Mouse (Mus musculus) limb, embryonic 10.5 days (tissue): ENCODE measurements around the gene Trpd52l3. TPM values are rescaled to one million over a fixed set of nuclear protein-coding genes. Genes with fewer than 3 reads are reported as not detected.

Experiments
- DNase-seq: peaks from one replicate; pipeline ENCODE4 v3.0.0-alpha.2; 2017; ENCODE audit warnings: low spot score
- H3K27ac ChIP-seq: fragments of 300-500 bp; sonication (generic); 2 replicates; pipeline ENCODE4 v1.5.1; 2016; ENCODE audit warnings: mild to moderate bottlenecking
- H3K27me3 ChIP-seq: fragments of 300-500 bp; sonication (generic); 2 replicates; pipeline ENCODE4 v1.6.1; 2016; ENCODE audit warnings: low read depth, mild to moderate bottlenecking; ENCODE audit not compliant: poor library complexity, severe bottlenecking
- H3K36me3 ChIP-seq: fragments of 300-500 bp; sonication (generic); 2 replicates; pipeline ENCODE4 v1.6.1; 2016; ENCODE audit warnings: mild to moderate bottlenecking, moderate library complexity
- H3K4me1 ChIP-seq: fragments of 300-500 bp; sonication (generic); 2 replicates; pipeline ENCODE4 v1.6.1; 2016
- H3K4me3 ChIP-seq: fragments of 300-500 bp; sonication (generic); 2 replicates; pipeline ENCODE4 v1.5.1; 2016; ENCODE audit warnings: mild to moderate bottlenecking, moderate library complexity
- H3K9me3 ChIP-seq: fragments of 300-500 bp; sonication (generic); replicated peaks from 2 replicates; pipeline ENCODE4 v1.6.1; 2016; ENCODE audit warnings: mild to moderate bottlenecking
- WGBS: fragments of 180-500 bp; shearing (Covaris S2); methylation state at CpG from one replicate; pipeline ENCODE4 v1.1.7; 2016; 5-methylcytosine and 5-hydroxymethylcytosine counted together
- polyA plus RNA-seq: library from polyadenylated mRNA; unstranded; fragments of >200 nt; fragmentation: Nextera tagmentation; extraction: Ambion mirVana; gene quantifications from 2 replicates; pipeline ENCODE4 v1.2.1, GENCODE M21; 2016

The Trpd52l3 gene
- not detected in 2 replicates for polyA plus RNA-seq

DNA sequence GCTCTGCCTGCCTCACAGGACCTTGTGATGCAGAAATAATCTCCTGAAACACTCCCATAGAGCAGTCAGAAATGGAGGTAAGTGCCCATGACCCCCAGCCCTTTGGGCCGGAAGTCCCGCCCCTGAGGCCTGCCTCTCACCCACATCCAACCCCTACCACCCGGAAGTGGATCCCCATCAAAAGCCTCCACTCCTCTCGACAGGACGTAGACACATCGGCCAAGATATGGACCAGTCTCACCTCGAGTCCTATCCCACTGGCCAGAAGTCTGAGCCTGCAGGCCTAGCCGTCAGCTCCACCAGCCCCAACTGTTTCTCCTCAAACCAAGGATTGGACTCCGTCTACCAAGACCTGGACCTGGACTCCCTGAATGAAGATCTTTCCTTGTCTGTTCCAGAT, at the start of gene Trpd52l3:
TSS of gene Trpd52l3 (plus strand) at position 170 of the 400 bp plus-strand sequence.
- no peak within 1 kb of the TSS for H3K27ac ChIP-seq
- DNase-seq, result no peak
- WGBS, result 97% methylated on average over 9 of the region's 9 CpGs

GRCm38 (mm10) chr19:29953833-29954232, 49.8 kb upstream of the Trpd52l3 start:
- Histone ChIP-seq H3K4me1 (no peaks in the 10 kb centered on the region; the same call in 1 of the 2 replicates), H3K4me3 (no peak overlapping the region), H3K27ac (no peak overlapping the region), H3K9me3 (no peaks in the 10 kb centered on the region), H3K27me3 (0 out of 2 replicates have a peak, but pooled peaks cover 3% of the 10 kb centered on the region), H3K36me3 (no peaks in the 10 kb centered on the region)
- DNase-seq, result no peak
- WGBS, result 92% methylated on average over 3 of the region's 3 CpGs

More for the DNA sequence above, at the start of gene Trpd52l3:
- H3K36me3 ChIP-seq, result no peaks in the 10 kb centered on the region
- H3K27me3 ChIP-seq, result no peaks in the 10 kb centered on the region
- no peak within 1 kb of the TSS for H3K4me3 ChIP-seq
- H3K9me3 ChIP-seq, result no peaks in the 10 kb centered on the region
- no peaks in the 10 kb centered on the region for H3K4me1 ChIP-seq

- 79% methylated on average over 2 of the region's 2 CpGs for WGBS
- Histone ChIP-seq H3K4me3 (no peak overlapping the region), H3K36me3 (no peaks in the 10 kb centered on the region), H3K9me3 (no peaks in the 10 kb centered on the region), H3K27me3 (no peaks in the 10 kb centered on the region), H3K27ac (no peak overlapping the region), H3K4me1 (no peaks in the 10 kb centered on the region)
- DNase-seq, result no peak
Observed at GRCm38 (mm10) chr19:29955454-29955853, 48.1 kb upstream of the Trpd52l3 start.

GRCm38 (mm10) chr19:29960906-29961305, 42.7 kb upstream of the Trpd52l3 start:
- Histone ChIP-seq H3K27me3 (no peaks in the 10 kb centered on the region), H3K9me3 (no peaks in the 10 kb centered on the region), H3K4me3 (no peak overlapping the region), H3K4me1 (no peaks in the 10 kb centered on the region), H3K36me3 (no peaks in the 10 kb centered on the region), H3K27ac (no peak overlapping the region)
- no peak for DNase-seq
- 86% methylated on average over 4 of the region's 4 CpGs for WGBS

GRCm38 (mm10) chr19:29961842-29962241, 41.7 kb upstream of the Trpd52l3 start:
- no peak overlapping the region for H3K4me3 ChIP-seq
- no peaks in the 10 kb centered on the region for H3K4me1 ChIP-seq
- DNase-seq, result no peak
- 82% methylated on average over 6 of the region's 6 CpGs for whole genome bisulfite sequencing
- no peaks in the 10 kb centered on the region for H3K36me3 ChIP-seq
- H3K9me3 ChIP-seq, result no peaks in the 10 kb centered on the region; the same call in 1 of the 2 replicates
- H3K27ac ChIP-seq, result no peak overlapping the region
- H3K27me3 ChIP-seq, result no peaks in the 10 kb centered on the region

- DNase-seq, result no peak
- Histone ChIP-seq H3K4me1 (no peaks in the 10 kb centered on the region), H3K9me3 (no peaks in the 10 kb centered on the region; the same call in 1 of the 2 replicates), H3K36me3 (no peaks in the 10 kb centered on the region), H3K4me3 (no peak overlapping the region), H3K27me3 (no peaks in the 10 kb centered on the region), H3K27ac (no peak overlapping the region)
- 91% methylated on average over 2 of the region's 2 CpGs for WGBS
Observed at GRCm38 (mm10) chr19:29963598-29964092, 39.9 kb upstream of the Trpd52l3 start.

DNA sequence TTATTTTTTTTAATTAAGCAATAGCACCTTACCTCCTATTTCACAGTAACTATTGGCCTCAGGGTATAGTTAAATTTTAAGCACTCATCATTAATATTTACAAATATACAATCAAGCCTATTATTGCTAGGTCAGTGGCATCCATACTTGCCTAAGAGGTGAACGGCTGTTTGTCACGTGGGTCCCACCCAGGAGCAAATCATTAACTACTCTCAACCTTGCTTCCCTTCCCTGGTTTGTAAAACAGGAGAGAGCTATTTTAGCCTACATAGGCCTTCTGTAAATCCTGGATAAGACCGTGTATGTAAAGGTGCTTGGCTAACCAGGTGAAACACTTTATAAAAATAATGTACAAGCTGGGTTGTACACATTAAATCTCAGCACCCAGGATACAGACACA, 35.6 kb upstream of the Trpd52l3 start:
- WGBS, result 94% methylated on average over 3 of the region's 3 CpGs
- Histone ChIP-seq H3K36me3 (no peaks in the 10 kb centered on the region), H3K4me3 (no peak overlapping the region), H3K9me3 (no peaks in the 10 kb centered on the region; the same call in 1 of the 2 replicates), H3K27ac (no peak overlapping the region), H3K4me1 (no peaks in the 10 kb centered on the region), H3K27me3 (no peaks in the 10 kb centered on the region)
- no peak for DNase-seq

- no peak overlapping the region for H3K27ac ChIP-seq
- H3K9me3 ChIP-seq, result no peaks in the 10 kb centered on the region
- no peaks in the 10 kb centered on the region for H3K27me3 ChIP-seq
- no peak for DNase-seq
- H3K4me3 ChIP-seq, result no peak overlapping the region
- H3K36me3 ChIP-seq, result no peaks in the 10 kb centered on the region
- H3K4me1 ChIP-seq, result no peaks in the 10 kb centered on the region
- 80% methylated on average over 5 of the region's 5 CpGs for WGBS
Observed at GRCm38 (mm10) chr19:29973396-29973795, 30.2 kb upstream of the Trpd52l3 start.

GRCm38 (mm10) chr19:29978847-29979246, 24.7 kb upstream of the Trpd52l3 start:
- H3K27ac ChIP-seq, result no peak overlapping the region
- H3K36me3 ChIP-seq, result no peaks in the 10 kb centered on the region
- 68% methylated on average over 2 of the region's 2 CpGs for WGBS
- no peak for DNase-seq
- H3K9me3 ChIP-seq, result no peaks in the 10 kb centered on the region
- no peaks in the 10 kb centered on the region for H3K4me1 ChIP-seq
- H3K27me3 ChIP-seq, result no peaks in the 10 kb centered on the region
- H3K4me3 ChIP-seq, result no peak overlapping the region

- Histone ChIP-seq H3K9me3 (no peaks in the 10 kb centered on the region), H3K27ac (no peak overlapping the region), H3K36me3 (no peaks in the 10 kb centered on the region), H3K4me1 (no peaks in the 10 kb centered on the region), H3K27me3 (no peaks in the 10 kb centered on the region), H3K4me3 (no peak overlapping the region)
- DNase-seq, result no peak
- WGBS, result 78% methylated on average over 8 of the region's 8 CpGs
Observed at GRCm38 (mm10) chr19:29979452-29980089, 24.0 kb upstream of the Trpd52l3 start.

GRCm38 (mm10) chr19:29984208-29985005, 19.2 kb upstream of the Trpd52l3 start:
- H3K36me3 ChIP-seq, result no peaks in the 10 kb centered on the region
- no peaks in the 10 kb centered on the region for H3K27me3 ChIP-seq
- H3K4me3 ChIP-seq, result no peak overlapping the region
- WGBS, result 76% methylated on average over 16 of the region's 16 CpGs
- no peaks in the 10 kb centered on the region for H3K9me3 ChIP-seq
- H3K27ac ChIP-seq, result no peak overlapping the region
- DNase-seq, result no peak
- H3K4me1 ChIP-seq, result no peaks in the 10 kb centered on the region

GRCm38 (mm10) chr19:29986464-29987091, 17.0 kb upstream of the Trpd52l3 start:
- no peaks in the 10 kb centered on the region for H3K27me3 ChIP-seq
- H3K27ac ChIP-seq, result no peak overlapping the region
- WGBS, result 93% methylated on average over 12 of the region's 12 CpGs
- H3K4me3 ChIP-seq, result no peak overlapping the region
- no peak for DNase-seq
- H3K4me1 ChIP-seq, result no peaks in the 10 kb centered on the region
- no peaks in the 10 kb centered on the region for H3K36me3 ChIP-seq
- no peaks in the 10 kb centered on the region for H3K9me3 ChIP-seq
